Mouse (Mus musculus) MEL (cell line): Measurements from ENCODE around the gene Gm5741. TPM values are rescaled to one million over a fixed set of nuclear protein-coding genes. Genes with fewer than 3 reads are reported as not detected.

Experiments
- DNase-seq: peaks from one replicate; pipeline ENCODE4 v3.0.0; 2011; ENCODE audit warnings: low read depth, low spot score
- H3K27ac ChIP-seq: 2 replicates; pipeline ENCODE4 v1.5.1; 2012; ENCODE audit warnings: low read depth, mild to moderate bottlenecking, control low read depth, low read length, moderate library complexity; ENCODE audit not compliant: control insufficient read depth
- H3K27me3 ChIP-seq, 2 experiments: fragments of 150-350 bp in 1 of 2; sonication (generic) in 1 of 2; 2 replicates each; pipeline ENCODE4 v1.6.1; 2012; ENCODE audit warnings: low read length in 2 of 2, mild to moderate bottlenecking in 2 of 2, improper control_type of control experiment in 1 of 2, moderate library complexity in 1 of 2; ENCODE audit not compliant: insufficient read depth in 2 of 2, control insufficient read depth in 1 of 2
- H3K36me3 ChIP-seq, 2 experiments: 2 replicates each; pipeline ENCODE4 v1.6.1; 2012 to 2014; ENCODE audit warnings: low read length in 2 of 2, improper control_type of control experiment in 1 of 2, inconsistent platforms in 1 of 2, mild to moderate bottlenecking in 1 of 2; ENCODE audit not compliant: insufficient read depth in 2 of 2, control insufficient read depth in 1 of 2
- H3K4me1 ChIP-seq, 2 experiments: fragments of 150-350 bp in 1 of 2; sonication (generic) in 1 of 2; 2 replicates each; pipeline ENCODE4 v1.6.1; 2012; ENCODE audit warnings: low read length in 2 of 2, improper control_type of control experiment in 1 of 2, mild to moderate bottlenecking in 1 of 2; ENCODE audit not compliant: insufficient read depth in 2 of 2, control insufficient read depth in 1 of 2
- H3K4me3 ChIP-seq, 2 experiments: fragments of 150-350 bp in 1 of 2; sonication (generic) in 1 of 2; 2 replicates each; pipeline ENCODE4 v1.5.1; 2012; ENCODE audit warnings: low read depth in 2 of 2, low read length in 2 of 2, mild to moderate bottlenecking in 2 of 2, moderate library complexity in 2 of 2, control low read depth in 1 of 2, improper control_type of control experiment in 1 of 2; ENCODE audit not compliant: control insufficient read depth in 1 of 2, insufficient read depth in 1 of 2
- H3K79me2 ChIP-seq: 2 replicates; pipeline ENCODE4 v1.6.1; 2012; ENCODE audit warnings: mild to moderate bottlenecking, low read length, moderate library complexity; ENCODE audit not compliant: control insufficient read depth, poor library complexity, insufficient read depth
- H3K9ac ChIP-seq: 2 replicates; pipeline ENCODE4 v1.6.1; 2012; ENCODE audit warnings: low read depth, mild to moderate bottlenecking, control low read depth, low read length, moderate library complexity; ENCODE audit not compliant: control insufficient read depth, poor library complexity, severe bottlenecking
- H3K9me3 ChIP-seq: fragments of 150-350 bp; sonication (generic); replicated peaks from 2 replicates; pipeline ENCODE4 v1.6.1; 2012; ENCODE audit warnings: mild to moderate bottlenecking, low read length, improper control_type of control experiment, moderate library complexity; ENCODE audit not compliant: insufficient read depth
- BHLHE40 ChIP-seq: IDR thresholded peaks from 2 replicates; pipeline ENCODE4 v1.6.1; 2012; ENCODE audit warnings: low read depth, mild to moderate bottlenecking, inconsistent platforms, low read length, improper control_type of control experiment, borderline replicate concordance
- CHD2 ChIP-seq: IDR thresholded peaks from 2 replicates; pipeline ENCODE4 v1.6.1; 2011; ENCODE audit warnings: low read length, improper control_type of control experiment
- CTCF ChIP-seq, 3 experiments: IDR thresholded peaks in 2 of 3; conservative IDR thresholded peaks in 1 of 3; 2 replicates each; pipeline ENCODE4 v1.5.1; 2011 to 2012; ENCODE audit warnings: low read length in 3 of 3, low read depth in 2 of 3, mild to moderate bottlenecking in 2 of 3, improper control_type of control experiment in 1 of 3, inconsistent platforms in 1 of 3, mixed read lengths in 1 of 3, moderate library complexity in 1 of 3; ENCODE audit not compliant: control insufficient read depth in 1 of 3, insufficient read depth in 1 of 3, poor library complexity in 1 of 3, severe bottlenecking in 1 of 3
- ELF1 ChIP-seq: IDR thresholded peaks from 2 replicates; pipeline ENCODE4 v1.6.1; 2014; ENCODE audit warnings: low read depth, mild to moderate bottlenecking, inconsistent platforms, low read length, improper control_type of control experiment, moderate library complexity
- EP300 ChIP-seq, 2 experiments: IDR thresholded peaks; 2 replicates each; pipeline ENCODE4 v1.6.1; 2011; ENCODE audit warnings: improper control_type of control experiment in 2 of 2, low read length in 2 of 2, low read depth in 1 of 2, mild to moderate bottlenecking in 1 of 2
- GATA1 ChIP-seq: IDR thresholded peaks from 2 replicates; pipeline ENCODE4 v1.6.1; 2011; ENCODE audit warnings: low read depth, low read length, improper control_type of control experiment
- HCFC1 ChIP-seq: IDR thresholded peaks from 2 replicates; pipeline ENCODE4 v1.6.1; 2012; ENCODE audit warnings: low read depth, mild to moderate bottlenecking, inconsistent platforms, low read length, improper control_type of control experiment, moderate library complexity
- MAX ChIP-seq: IDR thresholded peaks from 2 replicates; pipeline ENCODE4 v1.6.1; 2011; ENCODE audit warnings: low read length, improper control_type of control experiment
- MAZ ChIP-seq: IDR thresholded peaks from 2 replicates; pipeline ENCODE4 v1.6.1; 2012; ENCODE audit warnings: low read depth, mild to moderate bottlenecking, inconsistent platforms, low read length, improper control_type of control experiment
- MEF2A ChIP-seq: IDR thresholded peaks from 2 replicates; pipeline ENCODE4 v1.6.1; 2014; ENCODE audit warnings: low read depth, mild to moderate bottlenecking, inconsistent platforms, low read length, improper control_type of control experiment; ENCODE audit not compliant: poor library complexity, insufficient replicate concordance, severe bottlenecking; ENCODE audit errors: extremely low read depth
- MXI1 ChIP-seq: IDR thresholded peaks from 2 replicates; pipeline ENCODE4 v1.6.1; 2011; ENCODE audit warnings: mild to moderate bottlenecking, low read depth, low read length, improper control_type of control experiment
- NRF1 ChIP-seq: IDR thresholded peaks from 2 replicates; pipeline ENCODE4 v1.6.1; 2014; ENCODE audit warnings: low read depth, mild to moderate bottlenecking, inconsistent platforms, low read length, improper control_type of control experiment, moderate library complexity; ENCODE audit not compliant: poor library complexity, insufficient read depth, severe bottlenecking
- TAL1 ChIP-seq: IDR thresholded peaks from 2 replicates; pipeline ENCODE4 v1.6.1; 2012; ENCODE audit warnings: mild to moderate bottlenecking, inconsistent platforms, low read length, moderate library complexity, mixed read lengths
- TBP ChIP-seq: IDR thresholded peaks from 2 replicates; pipeline ENCODE4 v1.8.0; 2011; ENCODE audit warnings: low read depth, low read length, improper control_type of control experiment
- ZNF384 ChIP-seq: IDR thresholded peaks from 2 replicates; pipeline ENCODE4 v1.6.1; 2012; ENCODE audit warnings: low read depth, mild to moderate bottlenecking, inconsistent platforms, low read length, improper control_type of control experiment
- polyA plus RNA-seq, 2 experiments: library from polyadenylated mRNA; stranded (reverse) in 1 of 2; unstranded in 1 of 2; fragments of >175 nt in 1 of 2; fragments of >200 nt in 1 of 2; gene quantifications; 2 replicates each; pipeline versions ENCODE4 v1.2.1 to v1.2.4; 2012; ENCODE audit warnings: low replicate concordance in 2 of 2, low read depth in 1 of 2; ENCODE audit not compliant: insufficient read length in 2 of 2, insufficient read depth in 1 of 2, missing spikeins in 1 of 2
- total RNA-seq: library from RNA; depleted of rRNA; stranded (reverse); fragments of 300-350 nt; gene quantifications from 2 replicates; pipeline ENCODE4 v1.2.3, GENCODE M21; 2012

Gm5741 gene
- total and polyA plus RNA-seq, 3 experiments: 1.0 TPM; not detected in 2

DNA sequence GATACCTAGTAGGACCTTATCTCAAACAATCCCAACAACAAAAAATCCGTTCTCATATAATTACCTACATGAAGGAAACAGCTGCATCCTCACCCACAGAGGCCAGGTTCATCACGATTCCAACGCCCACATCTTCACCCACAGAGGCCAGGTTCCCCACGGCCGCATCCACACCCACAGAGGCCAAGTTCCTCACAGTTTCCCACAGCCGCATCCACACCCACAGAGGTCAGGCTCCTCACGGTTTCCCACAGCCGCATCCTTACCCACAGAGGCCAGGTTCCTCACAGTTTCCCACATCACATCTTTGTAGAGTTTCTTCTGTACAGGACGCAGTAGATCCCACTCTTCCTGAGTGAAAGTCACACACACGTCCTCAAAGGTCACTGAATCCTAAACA lies 45.5 kb upstream of the Gm5741 start:
- no peak for TF ChIP-seq CHD2
- TF ChIP-seq MEF2A: no peak
- no peak for TF ChIP-seq NRF1
- no peak for TF ChIP-seq ZNF384
- Histone ChIP-seq H3K36me3 (no peaks in the 10 kb centered on the region), H3K79me2 (no peaks in the 10 kb centered on the region), H3K27ac (no peak overlapping the region), H3K27me3 (no peaks in the 10 kb centered on the region), H3K4me1 (no peaks in the 10 kb centered on the region), H3K9ac (no peak overlapping the region), H3K4me3 (no peak overlapping the region), H3K9me3 (no peaks in the 10 kb centered on the region)
- no peak for DNase-seq

DNA sequence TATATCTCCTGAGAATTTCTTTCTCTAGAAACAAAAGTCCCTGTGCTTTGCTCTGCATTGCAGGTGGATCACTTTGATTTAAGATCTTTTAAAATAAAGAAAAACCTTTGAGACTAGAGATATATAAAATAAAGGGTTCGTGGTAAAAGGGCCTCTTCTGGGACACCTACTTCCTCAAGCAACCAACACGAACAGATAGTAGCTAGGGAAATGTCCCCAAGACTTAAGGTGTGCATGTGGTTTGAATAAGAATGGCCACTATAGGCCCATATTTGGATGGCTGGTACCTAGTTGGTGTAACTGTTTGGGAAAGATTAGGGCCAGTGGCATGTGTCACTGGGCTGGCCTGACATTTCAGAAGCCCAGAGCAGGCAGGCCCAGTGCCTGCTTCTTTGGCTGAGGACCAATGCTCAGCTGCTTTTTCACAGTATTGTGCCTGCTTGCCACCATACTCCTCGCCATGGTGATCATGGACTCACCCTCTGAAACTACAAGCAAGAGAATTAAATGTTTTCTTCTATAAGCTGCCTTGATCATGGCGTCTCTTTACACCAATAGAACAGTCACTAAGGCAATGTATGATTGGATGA lies 32.4 kb upstream of the Gm5741 start:
- Histone ChIP-seq H3K9me3 (no peaks in the 10 kb centered on the region; the same call in 1 of the 2 replicates), H3K36me3 (peaks cover 0 to 3% of the 10 kb centered on the region in 2 experiments; a peak in 1 of 4 replicates), H3K4me1 (peaks cover 0 to 3% of the 10 kb centered on the region in 2 experiments; a peak in 1 of 4 replicates), H3K9ac (no peak overlapping the region), H3K27me3 (no peaks in the 10 kb centered on the region), H3K27ac (0 out of 2 replicates have a peak overlapping the region, but pooled peaks have one; percentile 6), H3K79me2 (no peaks in the 10 kb centered on the region), H3K4me3 (no peak overlapping the region)
- DNase-seq: peak; percentile 74
- no peak for TF ChIP-seq CTCF (IDR thresholded peaks at IDR 0.05 in 2 of 3, conservative IDR thresholded peaks at IDR 0.05 in 1 of 3; ENCODE audit: control insufficient read depth in 1 of 3, insufficient read depth in 1 of 3, low read depth in 2 of 3, low read length in 3 of 3, poor library complexity in 1 of 3, severe bottlenecking in 1 of 3)
- no peak for TF ChIP-seq HCFC1
- TF ChIP-seq TBP: no peak
- no peak for TF ChIP-seq MAX
- TF ChIP-seq GATA1: peak; percentile 76
- no peak for TF ChIP-seq MXI1
- TF ChIP-seq MAZ: no peak
- 0 out of 2 replicates have a peak, but pooled peaks have one; percentile 19 for TF ChIP-seq ELF1
- TF ChIP-seq EP300 (IDR thresholded peaks at IDR 0.05; ENCODE audit: low read depth in 1 of 2, low read length in 2 of 2): peak in 1 of 2 experiments; percentile 42; a peak in 1 of 4 replicates
- TF ChIP-seq TAL1: peak; percentile 41
- TF ChIP-seq BHLHE40: no peak
